Mouse (Mus musculus): ENCODE measurements at regions not wholly inside any gene's neighbourhood (a gene's known extent, or its start where the extent isn't known, plus 50 kb on each side); places are given as distances from the start of the nearest gene placed in this dataset.

DNA sequence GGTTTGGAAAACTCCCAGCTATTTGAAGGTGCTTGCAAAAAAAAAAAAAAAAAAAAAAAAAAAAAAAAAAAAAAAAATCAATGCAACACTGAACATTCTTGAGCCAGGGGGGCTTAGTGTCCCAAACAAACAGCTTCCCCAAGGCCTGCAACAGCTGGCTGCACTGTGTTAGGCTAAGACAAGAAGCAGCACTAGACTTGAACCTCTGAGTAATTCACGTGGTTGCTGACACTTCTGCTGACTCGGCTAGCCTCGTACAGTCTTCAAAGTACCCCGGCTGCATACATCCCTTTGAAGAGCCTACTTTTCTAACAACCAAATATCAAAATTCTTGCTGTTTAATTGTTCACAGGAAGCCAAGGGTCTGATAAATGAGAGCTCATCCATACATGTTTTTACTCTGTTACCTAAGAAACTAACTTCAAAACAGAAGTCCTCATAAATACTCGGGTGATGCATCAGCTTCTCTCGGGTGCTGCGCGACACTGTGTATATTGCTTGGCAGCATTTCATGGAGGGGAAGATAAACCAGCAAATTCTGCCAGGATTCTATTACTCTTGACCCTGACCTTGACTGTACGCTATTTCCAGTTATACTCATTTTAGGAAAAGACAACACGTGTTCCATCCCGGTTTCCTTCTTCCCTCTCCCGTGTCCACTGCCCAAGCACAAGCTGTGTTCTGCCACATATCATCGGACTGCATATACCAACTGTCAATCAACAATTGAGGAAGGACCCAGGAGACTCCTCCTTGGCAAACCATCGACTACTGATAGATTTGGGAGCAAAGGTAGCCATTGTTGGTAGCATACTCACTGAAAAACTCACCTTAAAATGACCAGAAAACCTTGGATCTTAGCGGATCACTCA is 352.8 kb upstream of the Nt5c1b start:
- Histone ChIP-seq H3K4me1 (ENCODE audit: control insufficient read depth, insufficient read depth, low read length) (no peaks in the 10 kb centered on the region), H3K4me2 (ENCODE audit: low read length) (no peak overlapping the region), H3K9me3 (ENCODE audit: control insufficient read depth, low read length) (no peaks in the 10 kb centered on the region), H3K9ac (replicated peaks; ENCODE audit: low read length) (no peak overlapping the region), H3K4me3 (replicated peaks; ENCODE audit: low read depth, low read length) (no peak overlapping the region), H3K36me3 (ENCODE audit: control insufficient read depth, insufficient read depth, low read length) (no peaks in the 10 kb centered on the region), H3K27ac (replicated peaks; ENCODE audit: low read depth, low read length) (no peak overlapping the region), H3K27me3 (ENCODE audit: control insufficient read depth, insufficient read depth, low read length) (no peaks in the 10 kb centered on the region)
- DNase-seq (no peak), ATAC-seq (ENCODE audit: low FRiP score, low TSS enrichment) (no peak)
- whole genome bisulfite sequencing = 88% methylated on average over 15 of the region's 15 CpGs

DNA sequence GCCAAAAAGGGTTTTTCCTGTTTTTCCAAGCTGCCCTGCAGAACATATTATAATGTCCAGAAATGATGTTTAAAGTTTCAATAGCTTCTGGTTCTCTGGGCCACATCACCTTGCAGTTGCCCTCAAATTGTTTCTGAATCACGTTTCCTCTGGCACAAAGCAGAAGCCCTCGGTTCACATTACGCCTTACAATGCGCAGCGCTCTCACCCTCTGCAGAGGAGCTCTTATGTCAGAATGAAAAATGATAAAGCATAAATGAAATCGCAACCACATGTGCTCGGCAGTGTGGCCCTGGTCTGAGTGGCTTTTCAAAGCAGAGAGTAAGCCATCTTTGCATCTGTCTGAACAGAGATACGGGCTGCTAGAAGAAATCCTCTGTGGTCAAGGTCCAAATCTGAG is 334.3 kb upstream of the Nt5c1b start:
- no peak overlapping the region for H3K4me2 ChIP-seq (ENCODE audit: low read length)
- no peaks in the 10 kb centered on the region for H3K9me3 ChIP-seq (ENCODE audit: control insufficient read depth, low read length)
- H3K4me3 ChIP-seq (replicated peaks; ENCODE audit: low read depth, low read length) = no peak overlapping the region
- no peak for DNase-seq
- WGBS = 90% methylated on average over 8 of the region's 8 CpGs
- no peak overlapping the region for H3K27ac ChIP-seq (replicated peaks; ENCODE audit: low read depth, low read length)
- no peaks in the 10 kb centered on the region for H3K4me1 ChIP-seq (ENCODE audit: control insufficient read depth, insufficient read depth, low read length)
- H3K9ac ChIP-seq (replicated peaks; ENCODE audit: low read length) = no peak overlapping the region
- no peaks in the 10 kb centered on the region for H3K27me3 ChIP-seq (ENCODE audit: control insufficient read depth, insufficient read depth, low read length)
- ATAC-seq (ENCODE audit: low FRiP score, low TSS enrichment) = no peak
- no peaks in the 10 kb centered on the region for H3K36me3 ChIP-seq (ENCODE audit: control insufficient read depth, insufficient read depth, low read length)

DNA sequence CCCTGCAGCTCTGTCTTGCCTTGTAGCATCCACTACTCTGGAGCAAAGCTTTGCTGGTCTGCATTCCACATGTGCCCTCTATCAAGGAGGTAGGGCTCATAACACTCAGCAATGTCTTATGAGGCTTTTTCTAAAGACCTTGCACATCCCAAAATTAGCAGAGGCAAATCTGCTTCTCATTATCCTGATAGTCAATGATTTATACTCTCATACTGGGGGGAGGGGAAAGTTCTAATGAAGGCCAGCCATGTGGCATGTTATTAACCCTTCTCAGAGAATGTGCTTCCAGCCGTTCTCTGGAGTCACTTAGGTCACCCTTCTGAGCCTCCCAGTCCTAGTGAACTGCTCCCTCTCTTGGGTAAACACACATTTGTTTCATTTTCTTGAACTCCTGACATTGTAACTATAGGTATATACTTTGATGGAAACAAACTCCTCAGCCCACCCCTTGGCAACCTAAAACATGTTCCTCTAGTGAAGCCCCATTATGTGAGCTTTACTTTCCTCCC is 307.7 kb upstream of the Nt5c1b start:
- WGBS = 75% methylated on average over 1 of the region's 1 CpGs
- Histone ChIP-seq H3K36me3 (ENCODE audit: control insufficient read depth, insufficient read depth, low read length) (no peaks in the 10 kb centered on the region), H3K4me3 (replicated peaks; ENCODE audit: low read depth, low read length) (no peak overlapping the region), H3K27me3 (ENCODE audit: control insufficient read depth, insufficient read depth, low read length) (no peaks in the 10 kb centered on the region), H3K9ac (replicated peaks; ENCODE audit: low read length) (no peak overlapping the region), H3K4me1 (ENCODE audit: control insufficient read depth, insufficient read depth, low read length) (no peaks in the 10 kb centered on the region), H3K4me2 (ENCODE audit: low read length) (no peak overlapping the region), H3K9me3 (ENCODE audit: control insufficient read depth, low read length) (no peaks in the 10 kb centered on the region), H3K27ac (replicated peaks; ENCODE audit: low read depth, low read length) (no peak overlapping the region)
- no peak for DNase-seq
- no peak for ATAC-seq (ENCODE audit: low FRiP score, low TSS enrichment)

DNA sequence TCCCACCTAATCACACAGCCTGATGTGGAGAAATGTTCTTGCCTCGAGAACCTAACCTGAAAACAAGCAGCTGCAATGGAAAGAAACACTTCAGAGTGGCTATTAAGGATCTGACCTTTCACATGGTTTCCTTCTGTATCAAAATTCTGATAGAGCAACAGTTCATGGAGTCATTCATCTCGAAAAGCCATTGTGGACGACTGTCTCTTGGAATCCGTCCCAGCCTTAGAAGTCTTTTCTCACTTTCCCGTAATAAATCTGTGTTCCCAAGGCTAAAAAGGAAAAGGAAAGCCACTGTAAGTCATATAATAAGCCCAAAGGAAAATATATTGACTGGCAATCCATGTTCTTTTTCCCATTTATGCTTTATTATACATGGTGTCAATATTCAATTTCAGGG is 291.4 kb upstream of the Nt5c1b start:
- H3K27ac ChIP-seq (replicated peaks; ENCODE audit: low read depth, low read length) = no peak overlapping the region
- no peaks in the 10 kb centered on the region for H3K27me3 ChIP-seq (ENCODE audit: control insufficient read depth, insufficient read depth, low read length)
- H3K9me3 ChIP-seq (ENCODE audit: control insufficient read depth, low read length) = no peaks in the 10 kb centered on the region
- 85% methylated on average over 5 of the region's 5 CpGs for WGBS
- no peaks in the 10 kb centered on the region for H3K4me1 ChIP-seq (ENCODE audit: control insufficient read depth, insufficient read depth, low read length)
- H3K4me2 ChIP-seq (ENCODE audit: low read length) = no peak overlapping the region
- no peak overlapping the region for H3K4me3 ChIP-seq (replicated peaks; ENCODE audit: low read depth, low read length)
- no peak overlapping the region for H3K9ac ChIP-seq (replicated peaks; ENCODE audit: low read length)
- ATAC-seq (ENCODE audit: low FRiP score, low TSS enrichment) (no peak), DNase-seq (no peak)
- H3K36me3 ChIP-seq (ENCODE audit: control insufficient read depth, insufficient read depth, low read length) = no peaks in the 10 kb centered on the region

DNA sequence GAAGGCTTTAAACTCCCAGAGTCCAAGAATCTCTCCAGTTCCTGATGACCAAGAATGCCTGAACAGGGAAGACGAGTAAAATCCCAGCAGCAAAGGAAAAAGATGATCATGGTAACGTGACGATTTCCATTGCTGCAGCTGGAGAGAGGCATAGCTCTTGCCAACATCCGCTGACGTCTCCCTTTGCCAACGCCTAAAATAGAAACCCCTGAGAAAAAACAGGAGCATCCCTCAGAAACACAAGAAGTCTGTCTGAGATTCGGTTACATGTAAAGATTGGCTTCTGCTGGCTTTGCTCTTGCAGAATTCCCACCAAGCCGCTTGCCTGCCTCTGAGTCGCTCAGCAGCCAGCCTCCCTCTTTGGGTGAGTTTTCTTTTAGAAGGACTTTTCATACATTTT is 290.3 kb upstream of the Nt5c1b start:
- DNase-seq (no peak), ATAC-seq (ENCODE audit: low FRiP score, low TSS enrichment) (no peak)
- H3K27me3 ChIP-seq (ENCODE audit: control insufficient read depth, insufficient read depth, low read length) = no peaks in the 10 kb centered on the region
- no peak overlapping the region for H3K27ac ChIP-seq (replicated peaks; ENCODE audit: low read depth, low read length)
- WGBS = 86% methylated on average over 9 of the region's 9 CpGs
- no peaks in the 10 kb centered on the region for H3K4me1 ChIP-seq (ENCODE audit: control insufficient read depth, insufficient read depth, low read length)
- no peaks in the 10 kb centered on the region for H3K9me3 ChIP-seq (ENCODE audit: control insufficient read depth, low read length)
- H3K36me3 ChIP-seq (ENCODE audit: control insufficient read depth, insufficient read depth, low read length) = no peaks in the 10 kb centered on the region
- H3K4me3 ChIP-seq (replicated peaks; ENCODE audit: low read depth, low read length) = no peak overlapping the region
- no peak overlapping the region for H3K9ac ChIP-seq (replicated peaks; ENCODE audit: low read length)
- no peak overlapping the region for H3K4me2 ChIP-seq (ENCODE audit: low read length)

DNA sequence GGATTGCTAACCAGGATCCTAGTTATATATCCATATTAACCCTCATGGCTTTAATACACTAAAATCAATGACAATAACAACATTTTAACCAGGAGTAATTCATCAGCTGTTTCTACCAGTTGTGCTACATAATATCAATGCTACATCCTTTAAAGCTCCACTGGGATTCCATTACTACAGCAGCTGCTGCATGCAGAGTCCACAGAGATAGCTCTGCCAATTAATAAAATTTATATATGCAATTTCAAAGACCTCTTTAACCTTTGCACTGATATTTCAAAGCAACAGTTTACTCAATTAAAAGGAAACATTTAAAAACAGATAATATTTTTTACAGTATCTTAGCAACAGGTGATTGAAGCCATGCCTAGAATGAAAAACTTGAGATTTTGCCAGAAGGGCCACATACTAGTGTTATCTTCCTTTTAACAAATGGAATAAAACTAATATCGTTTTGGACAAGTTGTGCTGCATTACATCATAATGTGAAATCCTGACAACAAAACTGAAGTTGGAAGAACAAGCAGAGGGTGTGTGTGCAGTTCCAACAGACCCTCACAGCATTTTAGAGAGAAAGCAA is 256.8 kb upstream of the Nt5c1b start:
- Histone ChIP-seq H3K4me2 (ENCODE audit: low read length) (no peak overlapping the region), H3K27ac (replicated peaks; ENCODE audit: low read depth, low read length) (no peak overlapping the region), H3K27me3 (ENCODE audit: control insufficient read depth, insufficient read depth, low read length) (no peaks in the 10 kb centered on the region), H3K4me1 (ENCODE audit: control insufficient read depth, insufficient read depth, low read length) (no peaks in the 10 kb centered on the region), H3K4me3 (replicated peaks; ENCODE audit: low read depth, low read length) (no peak overlapping the region), H3K9me3 (ENCODE audit: control insufficient read depth, low read length) (no peaks in the 10 kb centered on the region), H3K9ac (replicated peaks; ENCODE audit: low read length) (no peak overlapping the region), H3K36me3 (ENCODE audit: control insufficient read depth, insufficient read depth, low read length) (no peaks in the 10 kb centered on the region)
- DNase-seq = no peak
- 93% methylated on average over 1 of the region's 1 CpGs for WGBS
- ATAC-seq (ENCODE audit: low FRiP score, low TSS enrichment) = no peak

DNA sequence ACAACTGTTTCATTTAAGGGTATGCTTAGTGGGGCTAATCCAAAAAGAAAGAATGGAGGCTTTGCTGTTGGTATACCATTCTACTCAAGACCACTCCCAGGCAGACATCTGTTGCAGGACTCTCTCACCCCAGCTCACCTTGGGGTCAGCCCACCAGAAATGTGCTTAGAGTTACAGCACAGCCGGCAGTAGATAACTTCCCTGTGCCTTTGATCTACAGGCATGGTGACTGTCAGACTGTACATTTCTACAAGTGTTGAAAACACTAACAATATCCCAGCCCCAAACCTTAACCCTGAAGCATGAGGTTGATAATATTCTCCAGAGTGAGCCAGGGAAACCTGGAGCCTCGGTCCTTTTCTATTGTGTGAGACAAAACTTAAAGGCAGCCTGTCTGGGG is 247.7 kb upstream of the Nt5c1b start:
- Histone ChIP-seq H3K4me2 (ENCODE audit: low read length) (no peak overlapping the region), H3K4me1 (ENCODE audit: control insufficient read depth, insufficient read depth, low read length) (no peaks in the 10 kb centered on the region), H3K27me3 (ENCODE audit: control insufficient read depth, insufficient read depth, low read length) (no peaks in the 10 kb centered on the region), H3K4me3 (replicated peaks; ENCODE audit: low read depth, low read length) (no peak overlapping the region), H3K9ac (replicated peaks; ENCODE audit: low read length) (no peak overlapping the region), H3K9me3 (ENCODE audit: control insufficient read depth, low read length) (no peaks in the 10 kb centered on the region), H3K36me3 (ENCODE audit: control insufficient read depth, insufficient read depth, low read length) (no peaks in the 10 kb centered on the region), H3K27ac (replicated peaks; ENCODE audit: low read depth, low read length) (no peak overlapping the region)
- WGBS = 81% methylated on average over 2 of the region's 2 CpGs
- ATAC-seq (ENCODE audit: low FRiP score, low TSS enrichment) (no peak), DNase-seq (no peak)

DNA sequence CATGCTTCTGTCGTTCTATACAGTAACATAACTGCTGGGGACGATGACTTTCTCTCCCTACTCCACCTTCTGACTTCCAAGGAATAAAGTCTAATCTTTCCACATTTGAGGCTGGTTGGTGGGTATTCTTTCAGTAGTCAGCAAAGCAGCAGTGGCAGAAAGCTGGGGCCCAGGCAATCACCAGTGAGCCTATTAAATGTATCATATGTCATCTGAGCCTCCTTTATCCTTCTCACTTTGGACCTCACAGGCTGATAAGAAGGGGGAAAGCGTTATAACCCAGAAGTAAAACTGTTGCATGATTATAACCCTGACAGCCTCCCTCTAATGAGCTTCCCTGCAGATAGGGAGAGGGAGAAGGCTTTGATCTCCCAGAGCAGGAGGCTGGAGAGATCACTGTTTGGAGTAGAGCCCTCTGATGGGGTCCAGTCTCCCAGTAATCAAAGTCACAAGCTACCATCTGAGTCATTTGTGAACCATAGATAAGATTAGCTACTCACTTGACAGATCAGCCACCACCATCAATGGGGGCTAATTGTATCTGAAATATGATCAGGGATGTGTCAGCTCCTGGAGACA is 241.7 kb upstream of the Nt5c1b start:
- H3K4me2 ChIP-seq (ENCODE audit: low read length) = no peak overlapping the region
- ATAC-seq (ENCODE audit: low FRiP score, low TSS enrichment) (no peak), DNase-seq (peak; percentile 5)
- no peaks in the 10 kb centered on the region for H3K9me3 ChIP-seq (ENCODE audit: control insufficient read depth, low read length)
- no peaks in the 10 kb centered on the region for H3K36me3 ChIP-seq (ENCODE audit: control insufficient read depth, insufficient read depth, low read length)
- H3K27ac ChIP-seq (replicated peaks; ENCODE audit: low read depth, low read length) = no peak overlapping the region
- H3K4me1 ChIP-seq (ENCODE audit: control insufficient read depth, insufficient read depth, low read length) = no peaks in the 10 kb centered on the region
- no peaks in the 10 kb centered on the region for H3K27me3 ChIP-seq (ENCODE audit: control insufficient read depth, insufficient read depth, low read length)
- no peak overlapping the region for H3K9ac ChIP-seq (replicated peaks; ENCODE audit: low read length)
- WGBS = 63% methylated on average over 3 of the region's 3 CpGs
- no peak overlapping the region for H3K4me3 ChIP-seq (replicated peaks; ENCODE audit: low read depth, low read length)

DNA sequence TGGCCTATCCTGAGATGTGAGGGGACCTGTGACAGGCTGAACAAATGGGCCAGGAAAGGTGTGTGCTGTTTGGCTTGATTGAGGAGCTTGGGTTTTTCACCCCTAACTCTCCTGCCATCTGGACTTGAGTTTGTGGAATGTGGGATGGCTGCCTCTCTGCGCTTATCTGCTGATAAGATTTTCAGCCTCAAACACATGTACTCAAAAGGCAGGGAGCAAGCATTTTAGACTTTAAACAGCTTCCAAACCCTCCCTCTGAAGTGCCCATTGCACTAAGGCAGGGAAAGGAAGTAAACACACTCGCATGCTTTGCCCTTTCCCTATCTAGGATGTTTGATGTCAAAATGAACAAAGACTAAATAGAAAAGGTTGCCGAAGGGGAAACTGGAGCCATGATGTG is 235.6 kb upstream of the Nt5c1b start:
- Histone ChIP-seq H3K9me3 (ENCODE audit: control insufficient read depth, low read length) (no peaks in the 10 kb centered on the region), H3K4me1 (ENCODE audit: control insufficient read depth, insufficient read depth, low read length) (no peaks in the 10 kb centered on the region), H3K4me3 (replicated peaks; ENCODE audit: low read depth, low read length) (no peak overlapping the region), H3K9ac (replicated peaks; ENCODE audit: low read length) (no peak overlapping the region), H3K27ac (replicated peaks; ENCODE audit: low read depth, low read length) (no peak overlapping the region), H3K36me3 (ENCODE audit: control insufficient read depth, insufficient read depth, low read length) (no peaks in the 10 kb centered on the region), H3K27me3 (ENCODE audit: control insufficient read depth, insufficient read depth, low read length) (no peaks in the 10 kb centered on the region), H3K4me2 (ENCODE audit: low read length) (no peak overlapping the region)
- DNase-seq = no peak
- WGBS = 76% methylated on average over 3 of the region's 3 CpGs
- ATAC-seq (ENCODE audit: low FRiP score, low TSS enrichment) = no peak

Data from midbrain, embryonic 14.5 days (tissue).